Mouse (Mus musculus): ENCODE measurements around the gene Arrdc4. TPM values are rescaled to one million over a fixed set of nuclear protein-coding genes. Genes with fewer than 3 reads are reported as not detected.

The Arrdc4 gene
- total RNA-seq, 2 experiments from 2014 or later: 10.4 to 13.3 TPM

GRCm38 (mm10) chr7:68740763-68741162 is 8.3 kb downstream of the Arrdc4 start:
- no peak overlapping the region for H3K4me3 ChIP-seq
- no peak for TF ChIP-seq CTCF (conservative IDR thresholded peaks at IDR 0.05)
- no peak overlapping the region for H3K27ac ChIP-seq
- DNase-seq (ENCODE audit: low spot score in 2 of 2): no peak

DNA sequence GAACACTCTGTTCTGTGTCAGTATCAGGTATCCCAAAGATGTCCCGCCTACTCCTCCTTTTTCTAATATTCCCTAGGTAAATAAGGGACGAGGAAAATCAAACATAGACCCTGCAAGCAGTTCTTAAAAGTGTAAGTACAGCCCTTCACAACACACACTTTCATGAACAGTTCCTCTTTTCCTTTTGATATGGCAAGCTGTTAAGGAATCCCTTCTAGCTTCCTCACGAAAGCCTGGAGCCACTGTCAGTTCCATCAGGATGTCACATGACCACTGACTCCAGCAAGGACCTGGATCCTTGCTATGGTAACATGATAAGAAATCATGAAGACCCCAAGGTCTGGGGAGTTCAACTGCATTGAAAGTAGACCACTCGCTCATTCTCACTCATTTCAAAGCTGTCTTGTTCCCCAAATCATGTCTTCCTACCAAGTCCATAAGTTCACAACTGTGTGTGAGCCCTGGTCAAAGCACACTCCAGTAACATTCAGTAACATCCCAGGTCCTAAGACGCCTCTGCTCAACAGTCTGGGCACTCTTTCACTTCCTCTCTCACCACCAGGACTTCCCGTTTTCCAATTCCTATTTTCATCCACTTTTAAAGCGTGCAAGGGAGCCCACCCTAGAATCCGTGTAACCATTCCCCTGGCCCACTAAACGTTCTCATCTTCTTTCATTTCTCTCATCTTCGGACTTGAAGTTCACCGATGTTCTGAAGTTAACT is 10.2 kb downstream of the Arrdc4 start:
- H3K4me3 ChIP-seq: no peak overlapping the region
- H3K27ac ChIP-seq: no peak overlapping the region
- no peak for DNase-seq (ENCODE audit: low spot score in 2 of 2)
- no peak for TF ChIP-seq CTCF (conservative IDR thresholded peaks at IDR 0.05)

- DNase-seq (ENCODE audit: low spot score in 2 of 2): no peak
- TF ChIP-seq CTCF (conservative IDR thresholded peaks at IDR 0.05): no peak
- no peak overlapping the region for H3K27ac ChIP-seq
- H3K4me3 ChIP-seq: no peak overlapping the region
Measured at GRCm38 (mm10) chr7:68726380-68726779, 22.7 kb downstream of the Arrdc4 start.

GRCm38 (mm10) chr7:68724711-68725110 is 24.3 kb downstream of the Arrdc4 start:
- H3K27ac ChIP-seq: no peak overlapping the region
- no peak for DNase-seq (ENCODE audit: low spot score in 2 of 2)
- no peak for TF ChIP-seq CTCF (conservative IDR thresholded peaks at IDR 0.05)
- no peak overlapping the region for H3K4me3 ChIP-seq

- TF ChIP-seq CTCF (conservative IDR thresholded peaks at IDR 0.05): no peak
- H3K4me3 ChIP-seq: no peak overlapping the region
- DNase-seq (ENCODE audit: low spot score in 2 of 2): no peak
Measured at GRCm38 (mm10) chr7:68721520-68721919, 27.5 kb downstream of the Arrdc4 start.

DNA sequence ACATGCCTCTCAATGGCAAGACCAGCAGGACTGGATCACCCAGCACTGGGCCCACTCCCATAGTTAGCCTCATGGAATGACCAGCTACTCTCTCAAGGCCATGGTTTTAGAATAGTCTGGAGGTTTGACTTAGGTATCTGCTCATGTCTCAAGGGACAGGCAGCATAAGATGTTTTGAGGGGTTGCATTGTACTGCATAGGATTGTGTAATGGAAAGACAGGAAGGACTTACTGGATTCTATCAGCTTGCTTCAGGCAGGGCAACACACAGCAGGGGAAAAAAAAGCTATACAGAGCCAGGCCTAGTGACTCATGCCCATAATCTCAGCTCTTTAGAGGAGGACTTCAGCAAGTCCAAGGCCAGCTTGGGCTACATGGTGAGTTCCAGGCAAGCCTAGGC is 31.1 kb downstream of the Arrdc4 start:
- no peak for TF ChIP-seq CTCF (conservative IDR thresholded peaks at IDR 0.05)
- H3K4me3 ChIP-seq: no peak overlapping the region
- H3K27ac ChIP-seq: no peak overlapping the region
- no peak for DNase-seq (ENCODE audit: low spot score in 2 of 2)

More at GRCm38 (mm10) chr7:68721520-68721919, 27.5 kb downstream of the Arrdc4 start:
- H3K27ac ChIP-seq: no peak overlapping the region

DNA sequence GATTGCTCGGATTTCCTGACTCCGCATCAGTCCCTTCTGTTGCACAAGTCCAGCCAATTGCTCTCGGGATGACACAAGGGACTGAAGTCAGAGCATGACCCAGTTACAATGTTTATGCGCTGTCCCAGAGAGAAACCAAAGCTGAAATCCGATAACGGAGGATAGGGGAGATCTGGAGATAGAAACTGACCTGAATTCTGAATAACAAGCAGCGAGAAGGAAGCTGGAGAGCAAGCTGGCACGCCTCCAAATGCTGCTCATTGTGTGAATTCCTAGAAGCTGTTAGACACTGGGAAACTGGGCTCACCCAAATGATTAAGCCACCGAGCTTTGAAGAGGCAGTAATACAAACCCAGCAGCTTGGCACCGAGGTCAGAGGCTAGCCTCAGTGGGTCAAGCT is 31.5 kb downstream of the Arrdc4 start:
- Histone ChIP-seq H3K27ac (no peak overlapping the region), H3K4me3 (no peak overlapping the region; the same call in 1 of the 2 replicates)
- peak; percentile 24 to 42 for DNase-seq (ENCODE audit: low spot score in 2 of 2)
- TF ChIP-seq CTCF (conservative IDR thresholded peaks at IDR 0.05): no peak

GRCm38 (mm10) chr7:68716926-68717325 is 32.1 kb downstream of the Arrdc4 start:
- Histone ChIP-seq H3K27ac (no peak overlapping the region), H3K4me3 (no peak overlapping the region)

GRCm38 (mm10) chr7:68712928-68713327 is 36.1 kb downstream of the Arrdc4 start:
- no peak for TF ChIP-seq CTCF (conservative IDR thresholded peaks at IDR 0.05)
- H3K4me3 ChIP-seq: no peak overlapping the region
- no peak for DNase-seq (ENCODE audit: low spot score in 2 of 2)
- H3K27ac ChIP-seq: no peak overlapping the region

More at GRCm38 (mm10) chr7:68716926-68717325, 32.1 kb downstream of the Arrdc4 start:
- DNase-seq (ENCODE audit: low spot score in 2 of 2): no peak
- no peak for TF ChIP-seq CTCF (conservative IDR thresholded peaks at IDR 0.05)

DNA sequence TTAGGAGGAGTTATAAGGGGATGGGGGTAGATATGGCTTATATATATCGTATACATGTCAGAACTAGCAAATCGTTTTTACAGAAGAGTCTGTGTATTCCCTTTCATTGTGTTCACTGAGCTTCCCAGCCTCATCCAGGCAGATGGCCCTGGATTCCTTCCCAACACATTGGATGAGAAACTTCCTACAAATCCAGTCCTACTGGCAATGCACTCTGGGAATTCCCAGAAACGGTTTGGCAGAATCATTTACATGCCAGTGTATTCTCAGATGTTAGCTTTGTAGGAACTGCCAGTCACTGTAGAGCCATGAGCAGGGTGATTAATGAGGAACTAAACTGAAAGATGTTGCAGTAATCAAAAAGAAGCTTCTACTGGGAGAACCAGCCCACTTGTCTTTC is 36.6 kb downstream of the Arrdc4 start:
- no peak overlapping the region for H3K27ac ChIP-seq
- H3K4me3 ChIP-seq: no peak overlapping the region
- TF ChIP-seq CTCF (conservative IDR thresholded peaks at IDR 0.05): no peak
- peak; percentile 36 to 56 for DNase-seq (ENCODE audit: low spot score in 2 of 2)

DNA sequence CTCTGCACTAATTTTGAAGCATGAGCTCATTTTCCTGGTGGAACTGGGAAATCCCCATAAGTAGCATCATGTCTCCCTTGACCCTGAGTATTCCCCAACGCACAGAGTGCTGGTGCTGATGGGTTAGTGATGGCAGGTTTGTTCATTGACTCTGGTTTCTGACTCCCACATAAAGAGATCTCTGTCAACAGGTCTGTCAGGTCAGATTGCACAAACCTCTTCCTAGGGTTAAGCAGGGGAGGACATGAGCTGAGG is 39.8 kb downstream of the Arrdc4 start:
- TF ChIP-seq CTCF (conservative IDR thresholded peaks at IDR 0.05): no peak
- no peak overlapping the region for H3K27ac ChIP-seq
- no peak for DNase-seq (ENCODE audit: low spot score in 2 of 2)
- no peak overlapping the region for H3K4me3 ChIP-seq

DNA sequence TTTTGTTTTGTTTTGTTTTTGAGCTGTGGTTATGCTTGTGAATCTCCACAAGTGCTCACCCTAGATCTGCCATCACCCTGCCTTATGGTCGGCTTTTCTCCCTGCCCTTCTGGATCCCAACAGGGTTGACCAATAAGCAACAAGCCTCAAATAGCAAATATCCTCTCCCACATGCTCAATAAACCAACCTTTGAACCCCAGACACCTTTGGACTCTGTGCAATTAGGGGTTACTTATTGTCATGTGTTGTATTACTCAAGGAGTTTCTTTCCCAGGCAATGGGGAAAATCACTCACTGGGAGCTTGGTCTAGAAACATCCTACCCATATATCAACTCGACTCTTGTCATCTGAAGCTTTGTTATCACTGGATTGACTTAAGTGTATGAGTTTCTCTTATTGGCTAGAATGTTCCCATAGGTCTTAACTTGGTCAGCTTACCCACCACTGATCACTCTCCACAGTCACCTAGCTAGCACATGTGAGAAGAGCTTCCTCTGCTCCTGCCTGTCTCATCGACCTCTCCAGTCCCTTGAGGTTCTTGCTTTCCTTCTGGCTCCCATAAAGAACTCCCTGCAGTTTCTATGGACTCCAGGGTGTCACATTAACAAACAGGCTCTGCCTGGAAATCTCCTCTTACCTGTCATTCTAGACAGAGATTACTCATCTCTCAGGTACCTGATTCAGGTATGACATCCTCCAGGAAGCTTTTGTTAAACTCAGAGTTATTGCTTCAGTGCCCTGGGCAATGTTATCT is 40.3 kb downstream of the Arrdc4 start:
- no peak for DNase-seq (ENCODE audit: low spot score in 2 of 2)
- no peak for TF ChIP-seq CTCF (conservative IDR thresholded peaks at IDR 0.05)
- no peak overlapping the region for H3K27ac ChIP-seq
- H3K4me3 ChIP-seq: no peak overlapping the region

DNA sequence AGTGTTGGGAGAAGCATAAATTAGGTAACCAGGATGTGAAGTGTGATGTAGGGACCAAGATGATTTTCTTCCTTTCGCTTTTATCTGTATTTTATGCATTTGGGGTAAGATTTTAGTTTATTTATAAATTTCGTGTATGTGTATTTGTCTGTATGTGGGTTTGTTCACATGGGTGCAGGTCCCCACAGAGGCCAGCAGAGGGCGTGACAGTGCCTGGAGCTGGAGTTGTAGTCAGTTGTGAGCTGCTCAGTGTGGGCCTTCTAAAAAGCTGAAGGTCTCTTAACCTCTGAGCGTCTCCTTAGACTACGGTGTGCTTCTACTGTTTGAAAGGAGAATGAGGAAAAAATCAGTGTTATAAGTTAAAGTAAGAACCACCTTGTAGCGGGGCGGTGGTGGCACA is 43.9 kb downstream of the Arrdc4 start:
- H3K4me3 ChIP-seq: no peak overlapping the region
- H3K27ac ChIP-seq: no peak overlapping the region
- TF ChIP-seq CTCF (conservative IDR thresholded peaks at IDR 0.05): peak; percentile 54
- no peak for DNase-seq (ENCODE audit: low spot score in 2 of 2)

- H3K27ac ChIP-seq: no peak overlapping the region
- H3K4me3 ChIP-seq: no peak overlapping the region
- DNase-seq (ENCODE audit: low spot score in 2 of 2): no peak
- no peak for TF ChIP-seq CTCF (conservative IDR thresholded peaks at IDR 0.05)
Measured at GRCm38 (mm10) chr7:68697313-68697712, 51.7 kb downstream of the Arrdc4 start.
